In genomic region chr10:115312732-115313131, GRCm38 (mm10) we compare ENCODE assay signal across 8 mouse cellular contexts. TPM values are rescaled to one million over a fixed set of nuclear protein-coding genes. Genes with fewer than 3 reads are reported as not detected.
DNase-seq lines count a peak whose midpoint lies in the region; ATAC-seq and TF ChIP-seq lines count a peak whose summit lies in the region.

No protein-coding gene starts in this region.

- H3K27me3 ChIP-seq in forebrain, embryonic 11.5 days (ENCODE audit: control insufficient read depth, insufficient read depth, low read length) = no peaks in the 10 kb centered on the region
- H3K27me3 ChIP-seq in forebrain, embryonic 16.5 days (replicated peaks; ENCODE audit: control insufficient read depth, insufficient read depth, low read length) = no peaks in the 10 kb centered on the region
- no peaks in the 10 kb centered on the region for H3K27me3 ChIP-seq in spleen, adult 2 months (ENCODE audit: control insufficient read depth, insufficient read depth, low read length)

- H3K36me3 ChIP-seq in forebrain, embryonic 11.5 days (ENCODE audit: control insufficient read depth, insufficient read depth, low read length) = no peaks in the 10 kb centered on the region
- no peaks in the 10 kb centered on the region for H3K36me3 ChIP-seq in forebrain, embryonic 16.5 days (ENCODE audit: control insufficient read depth, insufficient read depth)
- no peaks in the 10 kb centered on the region for H3K36me3 ChIP-seq in spleen, adult 2 months (ENCODE audit: control insufficient read depth, insufficient read depth, low read length)

- TF ChIP-seq CTCF in spleen, adult 2 months (IDR thresholded peaks at IDR 0.05; ENCODE audit: extremely low read depth, insufficient read depth, insufficient read length, insufficient replicate concordance) = no peak

- no peak overlapping the region for H3K27ac ChIP-seq in forebrain, embryonic 11.5 days (ENCODE audit: low read depth, low read length)
- H3K27ac ChIP-seq in forebrain, embryonic 16.5 days (ENCODE audit: low read length) = no peak overlapping the region
- H3K27ac ChIP-seq in spleen, adult 2 months (ENCODE audit: insufficient read depth, low read length) = peak overlapping the region; percentile 65

- DNase-seq in forebrain, embryonic 11.5 days (ENCODE audit: low spot score) = peak; percentile 38
- DNase-seq in spleen, adult 2 months (ENCODE audit: low read depth in 1 of 2, low spot score in 2 of 2) = no peak
- DNase-seq in spleen, postnatal 4 days (ENCODE audit: low spot score in 2 of 2) = no peak
- DNase-seq in kidney, postnatal 10 days = peak; percentile 63
- no peak for DNase-seq in thymus, postnatal 10 days (ENCODE audit: low spot score in 2 of 2)
- no peak for DNase-seq in adipocyte (ENCODE audit: low spot score)
- DNase-seq in cerebellum, postnatal 4 days (ENCODE audit: low spot score in 2 of 2) = no peak

- WGBS in forebrain, embryonic 11.5 days = 62% methylated on average over 3 of the region's 3 CpGs
- 59% methylated on average over 3 of the region's 3 CpGs for WGBS in forebrain, embryonic 16.5 days
- WGBS in spleen, adult 2 months = 58% methylated on average over 3 of the region's 3 CpGs

- H3K9me3 ChIP-seq in forebrain, embryonic 11.5 days (ENCODE audit: control insufficient read depth, low read length) = no peaks in the 10 kb centered on the region
- H3K9me3 ChIP-seq in forebrain, embryonic 16.5 days (ENCODE audit: control insufficient read depth, low read length) = no peaks in the 10 kb centered on the region

- H3K9ac ChIP-seq in forebrain, embryonic 11.5 days (ENCODE audit: low read length) = no peak overlapping the region
- H3K9ac ChIP-seq in forebrain, embryonic 16.5 days (replicated peaks; ENCODE audit: low read depth, low read length) = no peak overlapping the region

- H3K4me3 ChIP-seq in forebrain, embryonic 11.5 days (ENCODE audit: low read depth, low read length) = no peak overlapping the region
- no peak overlapping the region for H3K4me3 ChIP-seq in forebrain, embryonic 16.5 days (replicated peaks; ENCODE audit: low read length)
- H3K4me3 ChIP-seq in spleen, adult 2 months (ENCODE audit: extremely low read depth, insufficient read depth, insufficient read length) = no peak overlapping the region

- peaks cover 7% of the 10 kb centered on the region for H3K4me1 ChIP-seq in forebrain, embryonic 11.5 days (replicated peaks; ENCODE audit: control insufficient read depth, insufficient read depth, low read length)
- peaks cover 23% of the 10 kb centered on the region for H3K4me1 ChIP-seq in forebrain, embryonic 16.5 days (replicated peaks; ENCODE audit: control insufficient read depth, insufficient read depth, low read length)
- H3K4me1 ChIP-seq in spleen, adult 2 months (ENCODE audit: control insufficient read depth, insufficient read depth, insufficient read length) = peaks cover 28% of the 10 kb centered on the region

- ATAC-seq in forebrain, embryonic 11.5 days (replicated peaks; ENCODE audit: low FRiP score) = no peak
- no peak for ATAC-seq in forebrain, embryonic 16.5 days

- no peak for TF ChIP-seq POLR2A in spleen, adult 2 months (IDR thresholded peaks at IDR 0.05; ENCODE audit: low read depth, low read length)

- H3K4me2 ChIP-seq in forebrain, embryonic 11.5 days (ENCODE audit: low read depth, low read length, severe bottlenecking) = no peak overlapping the region
- H3K4me2 ChIP-seq in forebrain, embryonic 16.5 days (ENCODE audit: low read length) = no peak overlapping the region

RNA-seq across cellular contexts. Expression of gene Rab21, which starts 2.7 kb away (rescaled TPM):
- 10.0 and 11.9 TPM in 2 replicates for polyA plus RNA-seq in forebrain, embryonic 11.5 days (2014; fragmentation: Nextera tagmentation; extraction: Ambion mirVana)
- 5.1 and 6.0 TPM in 2 replicates for polyA plus RNA-seq in forebrain, embryonic 16.5 days (2015; fragmentation: Nextera tagmentation; extraction: Ambion mirVana)
- polyA plus RNA-seq in spleen, adult 2 months (2012; rRNA removed) = 26.5 and 48.5 TPM in 2 replicates

RNA-seq across cellular contexts. Expression of gene Tmem19, which starts 49.6 kb away (rescaled TPM):
- polyA plus RNA-seq in forebrain, embryonic 11.5 days (2014; fragmentation: Nextera tagmentation; extraction: Ambion mirVana) = 32.6 and 33.7 TPM in 2 replicates
- polyA plus RNA-seq in forebrain, embryonic 16.5 days (2015; fragmentation: Nextera tagmentation; extraction: Ambion mirVana) = 40.8 and 43.9 TPM in 2 replicates
- polyA plus RNA-seq in spleen, adult 2 months (2012; rRNA removed) = 9.5 and 10.4 TPM in 2 replicates

Comparison
In these comparisons a context has a peak if more than half of its experiments do, and no peak if none do; other contexts are left out.
1. DNase-seq: peak in forebrain, embryonic 11.5 days (single experiment) and kidney, postnatal 10 days (single experiment); none in spleen, adult 2 months (0 of 2), spleen, postnatal 4 days (0 of 2), thymus, postnatal 10 days (0 of 2), adipocyte (single experiment) and cerebellum, postnatal 4 days (0 of 2).